Mouse (Mus musculus) adrenal gland, postnatal 10 days (tissue): Measurements from ENCODE around the gene Mtus2. TPM values are rescaled to one million over a fixed set of nuclear protein-coding genes. Genes with fewer than 3 reads are reported as not detected.

Source experiments
- DNase-seq: peaks from one replicate; pipeline ENCODE4 v3.0.0; 2021; ENCODE audit warnings: mixed read lengths
- total RNA-seq, 2 experiments: library from RNA; stranded (reverse); gene quantifications; 2 replicates each; pipeline ENCODE4 v1.2.3; 2021

Gene Mtus2
- total RNA-seq, 2 experiments from 2014 or later, result 2.6 to 3.4 TPM

- peak; percentile 44 for DNase-seq
These were observed 612 bp downstream of the Mtus2 start for GRCm38 (mm10) chr5:147957592-147958271.

GRCm38 (mm10) chr5:147958552-147958951, 1.4 kb downstream of the Mtus2 start:
- no peak for DNase-seq

- no peak for DNase-seq
These were observed 2.0 kb downstream of the Mtus2 start for GRCm38 (mm10) chr5:147959088-147959487.

GRCm38 (mm10) chr5:147960793-147961192, 3.7 kb downstream of the Mtus2 start:
- no peak for DNase-seq

GRCm38 (mm10) chr5:147963820-147964580, 6.9 kb downstream of the Mtus2 start:
- DNase-seq, result no peak

GRCm38 (mm10) chr5:147964776-147965175, 7.7 kb downstream of the Mtus2 start:
- DNase-seq, result peak; percentile 15

GRCm38 (mm10) chr5:147966646-147967045, 9.5 kb downstream of the Mtus2 start:
- no peak for DNase-seq

- no peak for DNase-seq
These were observed 12.4 kb downstream of the Mtus2 start for GRCm38 (mm10) chr5:147969566-147969965.

GRCm38 (mm10) chr5:147976001-147976400, 18.9 kb downstream of the Mtus2 start:
- no peak for DNase-seq

- no peak for DNase-seq
These were observed 23.5 kb downstream of the Mtus2 start for GRCm38 (mm10) chr5:147980606-147981005.

- no peak for DNase-seq
These were observed 33.2 kb downstream of the Mtus2 start for GRCm38 (mm10) chr5:147990289-147990688.

- DNase-seq, result no peak
These were observed 33.7 kb downstream of the Mtus2 start for GRCm38 (mm10) chr5:147990775-147991174.

- DNase-seq, result peak; percentile 88
These were observed 35.7 kb downstream of the Mtus2 start for GRCm38 (mm10) chr5:147992581-147993378.

- DNase-seq, result no peak
These were observed 48.1 kb downstream of the Mtus2 start for GRCm38 (mm10) chr5:148005263-148005662.

GRCm38 (mm10) chr5:148012156-148012555, 55.0 kb downstream of the Mtus2 start:
- no peak for DNase-seq

- DNase-seq, result no peak
These were observed 57.2 kb downstream of the Mtus2 start for GRCm38 (mm10) chr5:148014133-148014854.

- DNase-seq, result no peak
These were observed 58.3 kb downstream of the Mtus2 start for GRCm38 (mm10) chr5:148015383-148015782.

- no peak for DNase-seq
These were observed 60.3 kb downstream of the Mtus2 start for GRCm38 (mm10) chr5:148017371-148017770.

GRCm38 (mm10) chr5:148022784-148023183, 65.7 kb downstream of the Mtus2 start:
- no peak for DNase-seq

GRCm38 (mm10) chr5:148026401-148027349, 69.6 kb downstream of the Mtus2 start:
- DNase-seq, result no peak

GRCm38 (mm10) chr5:148027985-148028384, 70.9 kb downstream of the Mtus2 start:
- no peak for DNase-seq
